Mouse (Mus musculus): ENCODE results near the gene Atxn1.

Atxn1 gene

DNA sequence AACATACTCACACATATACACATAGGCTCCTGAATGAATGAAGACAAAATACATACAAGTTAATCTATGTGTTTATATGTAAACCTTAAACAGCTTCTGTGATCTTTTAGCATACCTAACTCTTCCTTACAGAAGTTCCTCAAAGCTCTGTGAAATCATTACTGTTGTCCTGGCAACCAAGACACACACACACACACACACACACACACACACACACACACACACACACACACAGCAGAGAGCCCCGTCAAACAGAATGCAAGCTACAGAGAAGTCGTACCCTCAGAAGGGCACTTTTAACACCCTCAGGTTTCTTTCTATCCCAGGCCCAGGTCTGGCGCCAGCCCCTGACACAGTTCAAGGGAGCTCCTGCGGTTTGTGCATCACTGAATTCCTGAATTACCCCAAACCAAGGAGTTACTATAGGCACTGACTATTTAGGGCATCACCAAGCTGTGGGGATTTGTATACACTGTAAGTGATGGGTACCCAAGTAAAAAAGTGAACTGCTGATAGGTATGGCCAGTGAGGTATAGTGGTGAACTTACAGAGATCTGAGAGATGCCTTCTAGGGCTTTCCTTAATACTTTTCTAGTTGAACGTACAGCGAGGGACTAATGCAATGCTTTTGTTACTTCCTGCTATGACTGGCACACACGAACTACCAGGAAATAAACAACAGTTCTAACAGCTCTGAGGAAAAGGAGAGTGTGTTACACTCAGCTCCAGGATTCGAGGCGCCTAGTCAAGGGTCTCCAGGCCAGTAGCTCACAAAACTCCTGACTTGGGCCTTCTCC is 75.7 kb downstream of the Atxn1 start:
- no peak for DNase-seq

GRCm38 (mm10) chr13:45884878-45885277 is 79.9 kb downstream of the Atxn1 start:
- DNase-seq = no peak

DNA sequence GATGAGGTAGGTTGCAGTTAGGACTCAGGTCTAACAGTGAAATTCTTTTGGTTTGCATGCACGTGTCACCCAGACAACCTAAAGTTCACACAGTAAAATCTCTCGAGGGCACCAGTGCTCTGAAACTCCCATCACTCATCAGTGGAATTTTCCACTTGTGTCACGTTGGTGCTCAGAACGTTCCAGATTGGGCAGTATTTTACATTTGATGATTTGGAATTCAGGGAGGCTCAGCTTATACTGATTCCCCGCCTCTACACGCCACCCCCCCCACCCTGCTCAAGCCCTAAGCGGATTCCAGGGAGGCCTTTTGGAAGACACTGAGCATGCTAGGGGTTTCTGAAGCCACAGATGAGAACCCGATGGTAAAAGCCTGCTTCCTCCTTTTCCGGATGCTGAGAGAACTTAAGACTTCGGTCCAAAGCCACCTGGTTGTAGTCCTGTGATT is 81.0 kb downstream of the Atxn1 start:
- DNase-seq = no peak

GRCm38 (mm10) chr13:45882976-45883440 is 81.8 kb downstream of the Atxn1 start:
- DNase-seq = no peak

DNA sequence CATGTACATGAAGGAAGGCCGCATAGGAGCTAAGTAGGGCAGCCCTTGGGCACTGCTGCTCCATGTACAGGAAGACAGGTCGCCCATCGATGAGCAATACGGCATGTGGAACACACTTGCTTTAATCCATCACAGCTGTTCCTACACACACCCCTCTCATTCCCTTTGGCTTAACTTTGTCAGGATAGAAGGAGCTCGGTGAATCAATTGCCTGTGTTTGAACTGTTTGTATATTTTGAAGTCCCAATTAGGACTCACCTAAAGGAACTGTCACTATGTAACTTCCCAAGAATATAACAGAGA is 84.3 kb downstream of the Atxn1 start:
- DNase-seq = no peak

- no peak for DNase-seq
Measured at GRCm38 (mm10) chr13:45879746-45880542, 84.9 kb downstream of the Atxn1 start.

- DNase-seq = no peak
Measured at GRCm38 (mm10) chr13:45876939-45877338, 87.9 kb downstream of the Atxn1 start.

GRCm38 (mm10) chr13:45876368-45876760 is 88.4 kb downstream of the Atxn1 start:
- DNase-seq = no peak

DNA sequence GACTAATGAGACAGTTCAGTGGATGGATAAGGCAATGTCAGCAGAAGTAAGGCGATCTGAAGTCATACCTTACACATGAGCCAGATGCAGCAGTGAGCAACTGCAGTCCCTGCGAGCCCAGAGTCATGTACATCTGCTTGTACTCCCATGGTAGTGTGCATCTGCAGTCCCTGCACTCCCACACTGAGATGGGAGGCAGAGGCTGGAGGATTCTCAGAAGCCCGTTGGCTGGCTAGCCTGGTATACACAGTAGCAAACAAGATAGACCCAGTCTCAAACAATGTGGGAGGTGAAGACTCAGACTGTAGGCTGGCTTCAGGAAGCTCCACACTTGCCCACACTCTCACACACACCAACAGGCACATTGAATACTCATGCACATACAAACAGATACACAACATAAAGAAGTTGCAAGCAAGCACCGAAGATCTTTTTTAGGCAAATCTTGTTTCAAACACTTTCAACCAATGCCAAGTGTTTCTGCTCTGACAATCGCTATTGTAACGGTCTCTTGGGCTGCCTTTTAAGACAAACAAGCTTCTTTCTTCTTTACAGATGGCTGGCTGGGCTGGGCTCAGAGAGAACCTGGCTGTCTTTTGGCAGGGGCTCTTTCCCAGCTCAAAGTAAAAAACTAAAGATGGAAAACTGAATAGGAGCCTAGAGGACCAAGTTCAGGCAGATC is 89.0 kb downstream of the Atxn1 start:
- DNase-seq = no peak

DNA sequence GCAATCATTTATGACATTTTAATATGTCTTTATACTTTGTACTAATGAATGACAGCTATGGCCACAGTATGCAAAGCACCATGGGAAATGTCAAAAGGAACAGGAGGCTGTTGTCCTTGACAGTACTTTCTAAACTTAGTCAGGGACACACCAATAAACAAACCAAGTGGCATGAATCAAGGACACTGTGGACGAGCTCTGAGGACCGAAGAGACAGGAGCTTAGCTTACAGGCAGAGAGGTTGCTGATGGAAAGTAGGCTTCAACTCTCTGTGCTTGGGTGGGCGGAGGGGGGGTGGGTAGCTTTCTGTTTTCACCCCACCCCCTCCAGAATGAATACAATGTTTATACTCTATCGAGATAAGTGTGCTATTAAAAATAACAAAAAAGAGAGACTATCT is 90.6 kb downstream of the Atxn1 start:
- no peak for DNase-seq

GRCm38 (mm10) chr13:45872966-45873365 is 91.8 kb downstream of the Atxn1 start:
- no peak for DNase-seq

DNA sequence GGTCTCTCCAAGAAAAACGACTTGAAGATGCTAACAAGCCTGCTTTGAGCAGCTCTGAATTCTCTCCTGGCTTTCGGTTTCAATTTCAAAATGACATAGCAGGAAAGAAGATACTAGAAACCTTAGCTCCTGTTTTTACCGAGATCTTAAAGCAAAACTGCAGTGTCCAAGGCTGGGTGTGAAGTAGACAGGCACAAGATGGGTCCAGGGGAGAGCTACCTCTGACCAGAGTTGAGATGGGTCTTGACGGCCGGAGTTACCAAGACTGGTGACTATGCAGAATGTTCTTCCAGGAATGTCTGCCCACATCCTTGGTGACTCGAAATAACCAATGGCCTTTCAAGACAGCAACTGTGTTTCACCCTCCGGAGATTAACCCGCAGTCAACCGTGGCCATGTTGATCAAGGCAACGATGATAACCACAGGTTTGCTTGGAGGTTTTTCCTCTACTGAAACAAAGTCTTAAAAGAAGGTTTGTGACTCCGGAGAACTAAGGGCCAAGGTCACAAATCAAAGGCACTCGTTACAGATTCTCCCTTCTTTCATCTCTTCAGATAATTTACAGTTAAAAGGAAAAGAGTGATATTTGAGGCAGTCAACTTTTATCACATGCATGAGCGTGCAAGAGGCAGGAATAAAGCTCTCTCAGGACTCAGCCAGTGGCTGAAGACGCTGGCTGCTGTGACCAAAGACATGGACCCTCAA is 92.6 kb downstream of the Atxn1 start:
- no peak for DNase-seq

- DNase-seq = no peak
Measured at GRCm38 (mm10) chr13:45871554-45871953, 93.3 kb downstream of the Atxn1 start.

- no peak for DNase-seq
Measured at GRCm38 (mm10) chr13:45868886-45869285, 95.9 kb downstream of the Atxn1 start.

GRCm38 (mm10) chr13:45867273-45867672 is 97.5 kb downstream of the Atxn1 start:
- peak; percentile 32 for DNase-seq

DNA sequence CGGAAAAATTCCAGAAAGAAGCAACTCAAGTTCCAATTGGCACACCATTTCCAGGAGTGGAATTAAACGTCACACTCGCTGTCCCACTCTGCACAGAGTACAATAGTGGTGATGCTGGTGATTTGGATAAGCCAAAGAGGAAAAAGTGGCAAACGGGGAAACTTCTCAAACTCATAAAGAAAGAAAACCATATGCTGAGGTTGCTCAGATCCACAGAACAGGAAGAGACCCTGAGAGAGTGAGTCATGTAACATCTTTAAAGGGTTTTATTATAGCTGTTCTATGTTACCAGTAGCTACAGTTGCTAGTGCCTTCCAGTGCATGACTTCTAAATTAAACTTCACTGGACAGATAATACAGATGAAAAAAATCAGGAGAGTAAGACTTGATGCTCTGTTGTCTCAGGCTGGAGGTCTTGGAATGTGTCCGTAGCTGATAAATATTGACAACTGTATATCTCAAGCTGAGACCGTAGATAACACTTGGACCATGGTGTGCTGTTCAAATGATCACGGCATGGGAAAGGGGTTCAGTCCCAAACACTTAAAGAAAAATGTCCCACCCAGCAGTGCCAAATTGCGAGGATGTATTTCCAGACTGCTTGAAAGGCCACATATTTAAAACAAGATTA is 98.1 kb downstream of the Atxn1 start:
- DNase-seq = no peak

DNA sequence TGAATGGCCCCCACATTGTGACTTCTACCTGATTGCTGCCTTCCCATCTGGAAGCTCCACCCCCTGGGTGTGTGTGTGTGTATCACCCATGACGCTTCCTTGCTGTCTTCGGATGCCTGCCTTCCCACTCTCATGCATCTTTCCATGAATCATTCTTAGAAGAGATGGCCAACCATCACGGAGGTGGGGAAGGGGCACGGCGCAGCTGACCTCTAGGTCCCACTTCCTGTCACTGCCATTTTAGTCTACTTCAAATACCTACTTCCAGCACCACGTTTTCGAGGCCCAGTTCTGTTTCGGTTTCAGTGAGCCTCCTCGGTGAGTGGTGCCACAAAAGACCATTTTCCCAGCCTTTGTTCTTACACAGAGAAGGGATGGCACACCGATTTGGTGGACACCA is 99.2 kb downstream of the Atxn1 start:
- no peak for DNase-seq

- no peak for DNase-seq
Measured at GRCm38 (mm10) chr13:45863779-45864178, 101.0 kb downstream of the Atxn1 start.

- DNase-seq = no peak
Measured at GRCm38 (mm10) chr13:45861885-45862605, 102.8 kb downstream of the Atxn1 start.

DNA sequence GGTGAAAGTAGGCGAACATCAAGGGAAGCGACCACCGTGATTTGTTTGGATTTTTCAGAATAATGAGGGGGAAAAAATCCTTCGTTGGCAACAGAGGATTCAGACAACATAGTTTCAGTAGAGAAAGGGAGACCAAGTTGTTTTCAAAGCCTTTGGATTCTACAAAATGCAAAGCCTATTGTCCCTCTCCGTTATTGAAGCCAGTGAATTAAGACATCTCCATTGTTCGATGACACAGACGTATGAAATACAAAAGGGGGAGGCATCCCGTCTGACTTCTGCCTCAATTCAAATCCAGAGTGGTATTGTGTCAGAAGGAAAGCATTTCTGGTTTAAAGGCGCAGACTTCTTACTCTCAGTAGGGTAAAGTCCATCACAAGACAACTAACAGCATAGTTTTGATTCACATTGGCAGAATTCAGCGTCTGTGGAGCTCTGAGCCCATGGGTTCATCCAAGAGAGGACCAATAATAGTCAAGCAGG is 103.7 kb downstream of the Atxn1 start:
- no peak for DNase-seq

GRCm38 (mm10) chr13:45859081-45859709 is 105.6 kb downstream of the Atxn1 start:
- DNase-seq = no peak
